Comparison of ENCODE assay signal across 9 mouse cellular contexts in the genomic region with DNA sequence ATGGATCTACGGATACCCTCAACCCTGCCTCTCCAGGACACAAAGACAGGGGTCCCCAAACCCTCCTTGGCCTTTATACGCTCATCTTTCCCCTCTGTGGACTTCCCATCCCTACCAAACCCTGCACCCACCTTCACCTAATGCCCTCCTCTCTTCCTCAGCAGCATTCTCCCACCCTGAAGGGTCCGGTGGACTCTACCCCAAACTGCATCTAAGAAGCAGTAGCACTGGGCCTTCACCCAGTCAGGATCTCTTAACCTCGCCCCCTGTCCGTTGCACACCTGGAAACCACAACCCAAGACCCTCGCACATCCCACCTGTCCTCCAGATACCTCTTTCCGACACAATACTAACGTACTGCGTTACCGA. TPM values are rescaled to one million over a fixed set of nuclear protein-coding genes. Genes with fewer than 3 reads are reported as not detected.
DNase-seq lines count a peak whose midpoint lies in the region; ATAC-seq and TF ChIP-seq lines count a peak whose summit lies in the region.
"Had no signal": no experiment of that assay in that cellular context is flagged by ENCODE, and none has a peak within 500 bp of the region (broad histone marks: within the 10 kb centered on the region; RNA-seq: fewer than 3 reads in every experiment).

No protein-coding gene starts in this region.

- peak overlapping the region; percentile 66 for H3K9ac ChIP-seq in neural tube, embryonic 11.5 days (ENCODE audit: low read length)
- peak overlapping the region; percentile 76; the same call in 1 of the 2 replicates for H3K9ac ChIP-seq in limb, embryonic 15.5 days
- peak overlapping the region; percentile 87 for H3K9ac ChIP-seq in stomach, embryonic 16.5 days (ENCODE audit: low read length)

- ATAC-seq in neural tube, embryonic 11.5 days (ENCODE audit: insufficient read depth, low FRiP score, low TSS enrichment), result no peak; the same call in 1 of the 2 replicates
- ATAC-seq in limb, embryonic 15.5 days (ENCODE audit: insufficient number of reproducible peaks, low FRiP score, low TSS enrichment, low read depth), result no peak
- ATAC-seq in stomach, embryonic 16.5 days (ENCODE audit: insufficient read depth, low FRiP score), result no peak

- TF ChIP-seq POLR2A in cerebellum, adult 2 months (IDR thresholded peaks at IDR 0.05; ENCODE audit: borderline replicate concordance, insufficient read depth, low read length), result no peak

- 25% methylated on average over 10 of the region's 10 CpGs for WGBS in cerebellum, adult 2 months
- 21% methylated on average over 10 of the region's 10 CpGs for WGBS in neural tube, embryonic 11.5 days
- 19% methylated on average over 10 of the region's 10 CpGs for WGBS in limb, embryonic 15.5 days
- WGBS in stomach, embryonic 16.5 days, result 22% methylated on average over 10 of the region's 10 CpGs

- DNase-seq in cerebellum, adult 2 months, result no peak
- DNase-seq in cerebellum, postnatal 14 days, result no peak
- no peak for DNase-seq in neural tube, embryonic 11.5 days (ENCODE audit: low spot score)
- DNase-seq in neural tube, embryonic 10.5 days (ENCODE audit: extremely low spot score, low spot score), result no peak
- no peak for DNase-seq in cerebellum, adult 11-12 months
- no peak for DNase-seq in gastrocnemius, postnatal 4 days (ENCODE audit: low spot score in 2 of 2)

- H3K9me3 ChIP-seq in neural tube, embryonic 11.5 days (ENCODE audit: control insufficient read depth, low read length), result no peaks in the 10 kb centered on the region
- H3K9me3 ChIP-seq in limb, embryonic 15.5 days, result no peaks in the 10 kb centered on the region
- H3K9me3 ChIP-seq in stomach, embryonic 16.5 days (replicated peaks; ENCODE audit: control insufficient read depth, low read length), result no peaks in the 10 kb centered on the region

- no peak for TF ChIP-seq CTCF in cerebellum, adult 2 months (IDR thresholded peaks at IDR 0.05; ENCODE audit: borderline replicate concordance, insufficient read depth, low read depth, low read length)

- H3K4me3 ChIP-seq in cerebellum, adult 2 months (replicated peaks; ENCODE audit: insufficient read depth, low read depth, low read length), result peak overlapping the region; percentile 73
- peak overlapping the region; percentile 71 for H3K4me3 ChIP-seq in neural tube, embryonic 11.5 days (ENCODE audit: low read depth, low read length)
- peak overlapping the region; percentile 67 for H3K4me3 ChIP-seq in limb, embryonic 15.5 days
- H3K4me3 ChIP-seq in stomach, embryonic 16.5 days (replicated peaks; ENCODE audit: low read length), result peak overlapping the region; percentile 70

- no peaks in the 10 kb centered on the region for H3K27me3 ChIP-seq in cerebellum, adult 2 months (ENCODE audit: control insufficient read depth, insufficient read depth, low read length)
- no peaks in the 10 kb centered on the region for H3K27me3 ChIP-seq in neural tube, embryonic 11.5 days (ENCODE audit: control insufficient read depth, insufficient read depth, low read length)
- H3K27me3 ChIP-seq in limb, embryonic 15.5 days, result no peaks in the 10 kb centered on the region
- no peaks in the 10 kb centered on the region for H3K27me3 ChIP-seq in stomach, embryonic 16.5 days (ENCODE audit: control insufficient read depth, insufficient read depth, low read length)

- peaks cover under 1% of the 10 kb centered on the region for H3K36me3 ChIP-seq in neural tube, embryonic 11.5 days (ENCODE audit: control insufficient read depth, insufficient read depth, low read length)
- H3K36me3 ChIP-seq in limb, embryonic 15.5 days, result peaks cover 7% of the 10 kb centered on the region
- H3K36me3 ChIP-seq in stomach, embryonic 16.5 days (ENCODE audit: control insufficient read depth, insufficient read depth, low read length), result no peaks in the 10 kb centered on the region

- H3K4me1 ChIP-seq in cerebellum, adult 2 months (ENCODE audit: control insufficient read depth, insufficient read depth, low read length), result peaks cover 15% of the 10 kb centered on the region
- H3K4me1 ChIP-seq in neural tube, embryonic 11.5 days (ENCODE audit: control insufficient read depth, insufficient read depth, low read length), result no peaks in the 10 kb centered on the region
- H3K4me1 ChIP-seq in limb, embryonic 15.5 days, result peaks cover 12% of the 10 kb centered on the region
- no peaks in the 10 kb centered on the region for H3K4me1 ChIP-seq in stomach, embryonic 16.5 days (ENCODE audit: control insufficient read depth, insufficient read depth, low read length)

- H3K4me2 ChIP-seq in neural tube, embryonic 11.5 days (ENCODE audit: low read depth), result peak overlapping the region; percentile 84
- H3K4me2 ChIP-seq in limb, embryonic 15.5 days, result peak overlapping the region; percentile 97
- H3K4me2 ChIP-seq in stomach, embryonic 16.5 days (ENCODE audit: low read depth, low read length), result peak overlapping the region; percentile 91

- H3K27ac ChIP-seq in cerebellum, adult 2 months (ENCODE audit: insufficient read depth, low read length), result no peak overlapping the region
- no peak overlapping the region for H3K27ac ChIP-seq in neural tube, embryonic 11.5 days (ENCODE audit: low read depth, low read length)
- no peak overlapping the region for H3K27ac ChIP-seq in limb, embryonic 15.5 days
- H3K27ac ChIP-seq in stomach, embryonic 16.5 days (ENCODE audit: low read length), result no peak overlapping the region

RNA-seq across cellular contexts. Expression of gene Zscan18, which starts 23.7 kb away (rescaled TPM):
- 10.8 and 11.2 TPM in 2 replicates for polyA plus RNA-seq in cerebellum, adult 2 months (2012; rRNA removed)
- 12.5 and 13.9 TPM in 2 replicates for polyA plus RNA-seq in neural tube, embryonic 11.5 days (2014; fragmentation: Nextera tagmentation; extraction: Ambion mirVana)
- polyA plus RNA-seq in limb, embryonic 15.5 days (2015; fragmentation: Nextera tagmentation; extraction: Ambion mirVana), result 9.0 and 10.0 TPM in 2 replicates
- polyA plus RNA-seq in stomach, embryonic 16.5 days (2015; fragmentation: Nextera tagmentation; extraction: Ambion mirVana), result 5.7 and 7.6 TPM in 2 replicates
- 1 to 10 TPM; 7.5 to 7.8 TPM for total RNA-seq in gastrocnemius, postnatal 4 days (2021)

RNA-seq across cellular contexts. Expression of gene Zfp329, which starts 38.9 kb away (rescaled TPM):
- 16.3 and 16.7 TPM in 2 replicates for polyA plus RNA-seq in cerebellum, adult 2 months (2012; rRNA removed)
- 19.2 and 19.9 TPM in 2 replicates for polyA plus RNA-seq in neural tube, embryonic 11.5 days (2014; fragmentation: Nextera tagmentation; extraction: Ambion mirVana)
- polyA plus RNA-seq in limb, embryonic 15.5 days (2015; fragmentation: Nextera tagmentation; extraction: Ambion mirVana), result 11.5 and 14.6 TPM in 2 replicates
- polyA plus RNA-seq in stomach, embryonic 16.5 days (2015; fragmentation: Nextera tagmentation; extraction: Ambion mirVana), result 13.8 and 14.5 TPM in 2 replicates
- 10 to 100 TPM in 1 of 2 experiments, 1 to 10 TPM in 1; 9.5 to 11.6 TPM for total RNA-seq in gastrocnemius, postnatal 4 days (2021)

RNA-seq across cellular contexts. Expression of gene Vmn2r56, which starts 45.0 kb away (rescaled TPM):
- polyA plus RNA-seq in cerebellum, adult 2 months (2012; rRNA removed), result 0.02 TPM in 2 replicates
- polyA plus RNA-seq in neural tube, embryonic 11.5 days (2014; fragmentation: Nextera tagmentation; extraction: Ambion mirVana), result 0.03 TPM in 1 of 2 replicates, not detected in the other
- polyA plus RNA-seq in limb, embryonic 15.5 days (2015; fragmentation: Nextera tagmentation; extraction: Ambion mirVana), result not detected in 2 replicates
- not detected in 2 replicates for polyA plus RNA-seq in stomach, embryonic 16.5 days (2015; fragmentation: Nextera tagmentation; extraction: Ambion mirVana)
- total RNA-seq in gastrocnemius, postnatal 4 days (2021), result not detected
- polyA plus RNA-seq: urinary bladder, adult 2 months had no signal

RNA-seq across cellular contexts. Expression of gene Zfp110, which starts 54.8 kb away (rescaled TPM):
- polyA plus RNA-seq in cerebellum, adult 2 months (2012; rRNA removed), result 12.6 and 13.5 TPM in 2 replicates
- 29.4 and 32.7 TPM in 2 replicates for polyA plus RNA-seq in neural tube, embryonic 11.5 days (2014; fragmentation: Nextera tagmentation; extraction: Ambion mirVana)
- polyA plus RNA-seq in limb, embryonic 15.5 days (2015; fragmentation: Nextera tagmentation; extraction: Ambion mirVana), result 40.7 and 41.2 TPM in 2 replicates
- 36.0 and 38.7 TPM in 2 replicates for polyA plus RNA-seq in stomach, embryonic 16.5 days (2015; fragmentation: Nextera tagmentation; extraction: Ambion mirVana)
- 10 to 100 TPM; 19.5 to 20.3 TPM for total RNA-seq in gastrocnemius, postnatal 4 days (2021)
